Mouse (Mus musculus) myocyte (in vitro differentiated cells): Measurements from ENCODE around the gene Tecpr1. TPM values are rescaled to one million over a fixed set of nuclear protein-coding genes. Genes with fewer than 3 reads are reported as not detected.

ENCODE experiments used
- H3K27me3 ChIP-seq: one replicate; pipeline ENCODE4 v1.6.1; 2011; ENCODE audit not compliant: control insufficient read depth, insufficient read depth, insufficient read length
- H3K36me3 ChIP-seq: one replicate; pipeline ENCODE4 v1.6.1; 2011; ENCODE audit not compliant: control insufficient read depth, insufficient read depth
- H3K4me2 ChIP-seq: one replicate; pipeline ENCODE4 v1.6.1; 2011; ENCODE audit warnings: low read depth, control low read depth
- H3K4me3 ChIP-seq: one replicate; pipeline ENCODE4 v1.5.1; 2011; ENCODE audit warnings: mild to moderate bottlenecking, control low read depth, moderate library complexity
- H3K79me2 ChIP-seq: one replicate; pipeline ENCODE4 v1.6.1; 2011; ENCODE audit not compliant: control insufficient read depth, insufficient read depth
- H3ac ChIP-seq: one replicate; pipeline ENCODE4 v1.6.1; 2011; ENCODE audit not compliant: control insufficient read depth, insufficient read length
- CEBPB ChIP-seq: IDR thresholded peaks from 2 replicates; pipeline ENCODE4 v1.6.1; 2011; ENCODE audit warnings: mild to moderate bottlenecking, moderate library complexity; ENCODE audit not compliant: poor library complexity, insufficient read depth, severe bottlenecking
- E2F4 ChIP-seq: IDR thresholded peaks from one replicate; pipeline ENCODE4 v1.6.1; 2011; ENCODE audit warnings: mild to moderate bottlenecking, control low read depth, moderate library complexity; ENCODE audit not compliant: insufficient read depth
- MAX ChIP-seq: IDR thresholded peaks from one replicate; pipeline ENCODE4 v1.6.1; 2011; ENCODE audit warnings: low read depth, mild to moderate bottlenecking, control low read depth
- MYOD1 ChIP-seq, 3 experiments: IDR thresholded peaks; one replicate each; pipeline ENCODE4 v1.6.1; 2011; ENCODE audit warnings: control low read depth in 2 of 3, low read depth in 2 of 3, mild to moderate bottlenecking in 2 of 3, moderate library complexity in 1 of 3; ENCODE audit not compliant: insufficient read length in 2 of 3, control insufficient read depth in 1 of 3
- MYOG ChIP-seq, 3 experiments: IDR thresholded peaks; one replicate each; pipeline ENCODE4 v1.6.1; 2011; ENCODE audit warnings: control low read depth in 2 of 3, low read depth in 2 of 3, mild to moderate bottlenecking in 2 of 3; ENCODE audit not compliant: insufficient read length in 2 of 3, control insufficient read depth in 1 of 3, insufficient read depth in 1 of 3
- POLR2A ChIP-seq: IDR thresholded peaks from one replicate; pipeline ENCODE4 v1.6.1; 2011; ENCODE audit warnings: low read depth, mild to moderate bottlenecking, control low read depth, moderate library complexity; ENCODE audit not compliant: insufficient read length
- POLR2AphosphoS2 ChIP-seq: IDR thresholded peaks from one replicate; pipeline ENCODE4 v1.6.1; 2011; ENCODE audit warnings: low read depth, control low read depth; ENCODE audit not compliant: insufficient read length
- REST ChIP-seq: IDR thresholded peaks from one replicate; pipeline ENCODE4 v1.6.1; 2011; ENCODE audit warnings: mild to moderate bottlenecking, control low read depth, moderate library complexity; ENCODE audit not compliant: insufficient read depth, insufficient read length
- SRF ChIP-seq: IDR thresholded peaks from one replicate; pipeline ENCODE4 v1.6.1; 2011; ENCODE audit warnings: low read depth; ENCODE audit not compliant: control insufficient read depth, insufficient read length
- TCF12 ChIP-seq: IDR thresholded peaks from one replicate; pipeline ENCODE4 v1.6.1; 2011; ENCODE audit warnings: mild to moderate bottlenecking, control low read depth; ENCODE audit not compliant: poor library complexity, insufficient read depth, severe bottlenecking
- TCF3 ChIP-seq: IDR thresholded peaks from one replicate; pipeline ENCODE4 v1.6.1; 2011; ENCODE audit warnings: low read depth, control low read depth; ENCODE audit not compliant: insufficient read length
- USF1 ChIP-seq: IDR thresholded peaks from one replicate; pipeline ENCODE4 v1.6.1; 2011; ENCODE audit warnings: low read depth, mild to moderate bottlenecking, control low read depth, moderate library complexity
- polyA plus RNA-seq: library from polyadenylated mRNA; unstranded; fragments of >200 nt; fragmentation: generic; extraction: Trizol; gene quantifications from one replicate; pipeline ENCODE4 v1.2.1, GENCODE M21; 2012; ENCODE audit warnings: missing spikeins

Tecpr1 gene
- polyA plus RNA-seq, 1 experiment: 19.2 TPM

DNA sequence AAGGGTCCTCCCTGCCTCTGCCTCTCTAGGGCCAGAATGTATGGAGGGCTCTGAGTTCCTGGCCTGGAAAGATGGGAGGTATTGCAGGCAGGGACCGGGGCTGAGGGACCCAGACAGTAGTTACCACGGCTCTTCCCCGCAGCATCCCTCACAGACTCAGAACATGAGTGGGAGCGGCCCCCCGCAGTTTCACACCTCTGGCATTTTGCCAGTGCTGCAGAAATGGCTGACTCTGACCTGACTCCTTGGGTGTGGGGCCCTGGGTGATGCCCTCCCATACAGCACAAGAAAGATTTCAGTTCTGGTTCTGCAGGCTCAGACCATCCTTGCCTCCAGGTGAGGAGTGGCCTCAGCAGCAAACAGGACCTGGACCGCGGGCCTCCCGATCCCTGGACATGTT lies 27.8 kb downstream of the Tecpr1 start:
- no peak overlapping the region for H3K4me2 ChIP-seq
- H3K79me2 ChIP-seq: no peaks in the 10 kb centered on the region
- no peaks in the 10 kb centered on the region for H3K27me3 ChIP-seq
- H3ac ChIP-seq: no peak overlapping the region
- TF ChIP-seq TCF12: no peak
- no peak for TF ChIP-seq REST
- TF ChIP-seq E2F4: no peak
- TF ChIP-seq CEBPB: no peak
- TF ChIP-seq TCF3: no peak
- no peak for TF ChIP-seq USF1
- TF ChIP-seq MYOG (IDR thresholded peaks at IDR 0.05; ENCODE audit: control insufficient read depth in 1 of 3, insufficient read depth in 1 of 3, insufficient read length in 2 of 3, low read depth in 2 of 3): no peak
- no peak for TF ChIP-seq POLR2AphosphoS2
- TF ChIP-seq POLR2A: no peak
- TF ChIP-seq SRF: no peak
- TF ChIP-seq MAX: no peak
- TF ChIP-seq MYOD1 (IDR thresholded peaks at IDR 0.05; ENCODE audit: control insufficient read depth in 1 of 3, insufficient read length in 2 of 3, low read depth in 2 of 3): no peak
- H3K4me3 ChIP-seq: no peak overlapping the region
- no peaks in the 10 kb centered on the region for H3K36me3 ChIP-seq

- Histone ChIP-seq H3K79me2 (no peaks in the 10 kb centered on the region), H3K4me2 (no peak overlapping the region), H3K36me3 (no peaks in the 10 kb centered on the region), H3K4me3 (no peak overlapping the region), H3K27me3 (no peaks in the 10 kb centered on the region), H3ac (no peak overlapping the region)
- TF ChIP-seq MYOD1 (IDR thresholded peaks at IDR 0.05; ENCODE audit: control insufficient read depth in 1 of 3, insufficient read length in 2 of 3, low read depth in 2 of 3) (no peak), TCF3 (no peak), TCF12 (no peak), CEBPB (no peak), REST (no peak), MYOG (IDR thresholded peaks at IDR 0.05; ENCODE audit: control insufficient read depth in 1 of 3, insufficient read depth in 1 of 3, insufficient read length in 2 of 3, low read depth in 2 of 3) (no peak), MAX (no peak), POLR2AphosphoS2 (no peak), USF1 (no peak)
Observed at GRCm38 (mm10) chr5:144194416-144194815, 29.0 kb downstream of the Tecpr1 start.

DNA sequence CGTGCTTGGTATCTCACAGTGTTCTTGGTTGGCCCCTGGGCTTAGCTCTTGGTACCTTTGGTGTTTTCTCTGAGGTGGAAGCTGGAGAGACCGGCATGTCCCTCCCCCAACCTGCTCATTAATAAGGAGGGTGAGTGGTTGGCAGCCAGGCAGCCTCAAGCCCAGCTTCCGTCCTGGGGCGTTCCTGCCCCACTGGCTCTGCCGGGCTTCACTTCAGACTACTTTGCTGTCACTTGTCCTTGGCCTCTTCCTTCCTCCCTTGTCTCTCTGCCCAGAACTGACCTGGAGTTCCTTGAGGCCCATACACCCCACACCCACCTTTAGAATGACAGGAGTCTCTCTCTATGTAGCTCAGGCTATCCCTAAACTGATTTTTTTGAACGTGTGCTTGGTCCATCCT lies 30.7 kb downstream of the Tecpr1 start:
- Histone ChIP-seq H3K27me3 (no peaks in the 10 kb centered on the region), H3K36me3 (no peaks in the 10 kb centered on the region), H3K4me2 (no peak overlapping the region), H3ac (no peak overlapping the region), H3K79me2 (no peaks in the 10 kb centered on the region), H3K4me3 (no peak overlapping the region)
- TF ChIP-seq REST (no peak), TCF3 (no peak)

- no peaks in the 10 kb centered on the region for H3K27me3 ChIP-seq
- H3K4me3 ChIP-seq: no peak overlapping the region
- no peak for TF ChIP-seq POLR2A
- TF ChIP-seq MYOD1 (IDR thresholded peaks at IDR 0.05; ENCODE audit: control insufficient read depth in 1 of 3, insufficient read length in 2 of 3, low read depth in 2 of 3): no peak
- TF ChIP-seq USF1: no peak
- TF ChIP-seq REST: no peak
- no peak for TF ChIP-seq MYOG (IDR thresholded peaks at IDR 0.05; ENCODE audit: control insufficient read depth in 1 of 3, insufficient read depth in 1 of 3, insufficient read length in 2 of 3, low read depth in 2 of 3)
- TF ChIP-seq E2F4: no peak
- TF ChIP-seq TCF12: no peak
- no peak for TF ChIP-seq POLR2AphosphoS2
- no peak for TF ChIP-seq CEBPB
- no peak for TF ChIP-seq SRF
- no peak for TF ChIP-seq TCF3
- TF ChIP-seq MAX: no peak
- no peaks in the 10 kb centered on the region for H3K79me2 ChIP-seq
- no peak overlapping the region for H3K4me2 ChIP-seq
- H3K36me3 ChIP-seq: peaks cover 3% of the 10 kb centered on the region
- no peak overlapping the region for H3ac ChIP-seq
Observed at GRCm38 (mm10) chr5:144191026-144191425, 32.4 kb downstream of the Tecpr1 start.

- Histone ChIP-seq H3K4me2 (no peak within 1 kb of the TSS), H3K4me3 (no peak within 1 kb of the TSS), H3K27me3 (no peaks in the 10 kb centered on the region), H3K79me2 (no peaks in the 10 kb centered on the region), H3ac (no peak within 1 kb of the TSS), H3K36me3 (peaks cover 4% of the 10 kb centered on the region)
- no peak for TF ChIP-seq TCF12
- TF ChIP-seq E2F4: no peak
- no peak for TF ChIP-seq POLR2A
- TF ChIP-seq MYOD1 (IDR thresholded peaks at IDR 0.05; ENCODE audit: control insufficient read depth in 1 of 3, insufficient read length in 2 of 3, low read depth in 2 of 3): no peak
- no peak for TF ChIP-seq POLR2AphosphoS2
- TF ChIP-seq REST: no peak
- no peak for TF ChIP-seq USF1
- no peak for TF ChIP-seq SRF
- TF ChIP-seq MAX: no peak
- TF ChIP-seq MYOG (IDR thresholded peaks at IDR 0.05; ENCODE audit: control insufficient read depth in 1 of 3, insufficient read depth in 1 of 3, insufficient read length in 2 of 3, low read depth in 2 of 3): no peak
Observed at GRCm38 (mm10) chr5:144189950-144190583, 33.3 kb downstream of the Tecpr1 start, which contains the start of gene Bhlha15. Gene Bhlha15 (plus strand): TSS chr5:144190286.
